Mouse (Mus musculus): ENCODE results near the gene 4930469K13Rik.

- TF ChIP-seq CTCF (IDR thresholded peaks at IDR 0.05; ENCODE audit: low read depth): peak; percentile 76
- TF ChIP-seq EP300 (IDR thresholded peaks at IDR 0.05; ENCODE audit: low read depth): no peak
Observed at GRCm38 (mm10) chr11:34001938-34002592, 96.3 kb downstream of the 4930469K13Rik start.
